Mouse (Mus musculus) embryonic facial prominence, embryonic 11.5 days (tissue): ENCODE data around the gene Gm10799. TPM values are rescaled to one million over a fixed set of nuclear protein-coding genes. Genes with fewer than 3 reads are reported as not detected.
"Not testable (repeated sequence)": the region's sequence is repeated elsewhere in the genome, so short reads cannot be mapped to it uniquely, and the experiment has no call there.

ENCODE experiments used
- ATAC-seq: fragments of 200-750 bp; cut with Nextera tagmentation; replicated peaks from 2 replicates; pipeline ENCODE4 v1.8.0; 2017; ENCODE audit warnings: low read depth; ENCODE audit not compliant: insufficient number of reproducible peaks, low FRiP score, low TSS enrichment
- DNase-seq: peaks from one replicate; pipeline ENCODE4 v3.0.0-alpha.2; 2015; ENCODE audit warnings: low spot score
- H3K27ac ChIP-seq: fragments of 300-500 bp; sonication (generic); replicated peaks from 2 replicates; pipeline ENCODE4 v1.5.1; 2014; ENCODE audit warnings: mild to moderate bottlenecking, low read depth, low read length, control low read depth
- H3K27me3 ChIP-seq: fragments of 300-500 bp; sonication (generic); 2 replicates; pipeline ENCODE4 v1.6.1; 2014; ENCODE audit warnings: mild to moderate bottlenecking, low read length, moderate library complexity, mixed read lengths; ENCODE audit not compliant: control insufficient read depth, insufficient read depth
- H3K36me3 ChIP-seq: fragments of 300-500 bp; sonication (generic); replicated peaks from 2 replicates; pipeline ENCODE4 v1.6.1; 2014; ENCODE audit warnings: low read depth, mild to moderate bottlenecking, low read length, moderate library complexity, mixed read lengths; ENCODE audit not compliant: control insufficient read depth, insufficient read depth
- H3K4me1 ChIP-seq: fragments of 300-500 bp; sonication (generic); 2 replicates; pipeline ENCODE4 v1.6.1; 2014; ENCODE audit warnings: low read length, mixed read lengths; ENCODE audit not compliant: control insufficient read depth, insufficient read depth
- H3K4me2 ChIP-seq: fragments of 300-500 bp; sonication (generic); 2 replicates; pipeline ENCODE4 v1.6.1; 2014; ENCODE audit warnings: low read depth, mild to moderate bottlenecking, control low read depth, low read length, moderate library complexity
- H3K4me3 ChIP-seq: fragments of 300-500 bp; sonication (generic); 2 replicates; pipeline ENCODE4 v1.5.1; 2014; ENCODE audit warnings: low read depth, low read length, control low read depth
- H3K9ac ChIP-seq: fragments of 300-500 bp; sonication (generic); replicated peaks from 2 replicates; pipeline ENCODE4 v1.6.1; 2014; ENCODE audit warnings: mild to moderate bottlenecking, control low read depth, low read length
- H3K9me3 ChIP-seq: fragments of 300-500 bp; sonication (generic); replicated peaks from 2 replicates; pipeline ENCODE4 v1.6.1; 2016; ENCODE audit warnings: mild to moderate bottlenecking, low read length, inconsistent platforms, mixed read lengths; ENCODE audit not compliant: control insufficient read depth
- WGBS: fragments of 180-500 bp; shearing (Covaris S2); extraction: QIAGEN DNeasy Blood & Tissue Kit; methylation state at CpG from one replicate; pipeline ENCODE4 v1.1.7; 2014; 5-methylcytosine and 5-hydroxymethylcytosine counted together
- polyA plus RNA-seq: library from polyadenylated mRNA; unstranded; fragments of >200 nt; fragmentation: Nextera tagmentation; extraction: Ambion mirVana; gene quantifications from 2 replicates; pipeline ENCODE4 v1.2.1, GENCODE M21; 2014

Gene Gm10799
- polyA plus RNA-seq, 1 experiment from 2014 or later: not detected

DNA sequence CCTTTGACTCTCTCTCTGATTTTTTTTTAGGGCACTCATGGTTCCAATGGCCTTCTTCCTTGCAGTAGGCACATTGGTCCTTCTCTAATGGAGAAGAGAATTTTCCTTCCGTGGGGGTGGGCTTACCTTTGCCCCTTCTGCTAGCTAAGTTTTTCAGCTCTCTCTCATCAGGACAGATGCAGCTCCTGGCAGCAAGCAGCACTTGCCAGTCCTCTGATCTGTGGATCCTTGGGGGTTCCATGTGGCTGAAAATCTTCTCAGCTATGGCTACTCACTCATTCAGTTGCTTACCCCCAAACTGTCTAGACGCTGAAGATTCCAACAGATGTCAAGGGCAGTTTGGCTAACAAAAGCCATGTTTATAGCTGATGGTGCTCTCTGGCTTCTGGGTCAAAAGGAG, 25.0 kb upstream of the Gm10799 start:
- no peak overlapping the region for H3K27ac ChIP-seq
- WGBS: 76% methylated on average over 2 of the region's 2 CpGs
- no peak overlapping the region for H3K4me2 ChIP-seq
- no peaks in the 10 kb centered on the region for H3K27me3 ChIP-seq
- no peaks in the 10 kb centered on the region for H3K4me1 ChIP-seq
- no peak for DNase-seq
- no peak overlapping the region for H3K4me3 ChIP-seq
- H3K36me3 ChIP-seq: no peaks in the 10 kb centered on the region
- ATAC-seq: no peak
- no peak overlapping the region for H3K9ac ChIP-seq
- H3K9me3 ChIP-seq: no peaks in the 10 kb centered on the region

DNA sequence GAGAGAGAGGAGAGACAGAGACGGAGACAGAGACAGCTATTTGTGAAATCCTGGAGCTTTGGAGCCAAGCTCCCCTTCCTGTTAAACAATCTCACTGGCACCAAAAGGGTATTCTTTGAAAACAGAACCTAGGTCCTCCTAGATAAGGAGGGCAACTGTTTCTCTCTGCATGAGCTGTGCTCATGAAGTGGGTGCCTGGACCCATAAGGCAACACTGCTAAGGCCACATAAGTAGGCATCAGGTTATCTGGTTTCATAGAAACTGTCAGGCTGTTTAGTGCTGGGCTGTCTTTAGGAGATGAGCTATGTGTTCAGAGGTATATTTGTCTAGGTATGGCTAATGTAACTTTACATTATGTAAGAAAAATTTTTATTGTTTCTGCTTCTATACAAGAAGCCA, 19.2 kb upstream of the Gm10799 start:
- H3K4me3 ChIP-seq, H3K4me2 ChIP-seq, H3K4me1 ChIP-seq, DNase-seq, H3K36me3 ChIP-seq, H3K27ac ChIP-seq, H3K9ac ChIP-seq, H3K27me3 ChIP-seq, H3K9me3 ChIP-seq, ATAC-seq: not testable (repeated sequence)
- 82% methylated on average over 1 of the region's 1 CpGs for WGBS

GRCm38 (mm10) chr2:104084027-104084426, 15.7 kb upstream of the Gm10799 start:
- H3K36me3 ChIP-seq, ATAC-seq, H3K4me3 ChIP-seq, H3K27ac ChIP-seq, H3K9ac ChIP-seq, DNase-seq, H3K27me3 ChIP-seq, H3K4me1 ChIP-seq, H3K9me3 ChIP-seq, H3K4me2 ChIP-seq: not testable (repeated sequence)

DNA sequence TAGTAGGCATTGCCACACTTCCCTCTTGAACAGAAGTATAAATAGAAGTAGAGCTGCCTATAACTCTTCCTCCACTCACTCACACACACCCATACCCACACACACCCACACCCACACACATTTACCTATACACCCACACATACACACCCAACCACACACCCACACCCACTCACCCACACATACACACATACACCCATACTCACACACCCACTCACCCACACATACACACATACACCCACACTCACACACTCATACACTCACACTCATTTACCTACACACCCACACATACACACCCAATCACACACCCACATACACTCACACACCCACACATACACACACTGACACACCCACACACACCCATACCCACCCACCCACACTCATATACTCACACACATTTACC, 14.1 kb upstream of the Gm10799 start:
- no peak for DNase-seq
- no peaks in the 10 kb centered on the region for H3K27me3 ChIP-seq
- ATAC-seq: no peak

GRCm38 (mm10) chr2:104081436-104082050, 13.2 kb upstream of the Gm10799 start:
- not testable (repeated sequence) for H3K4me2 ChIP-seq, H3K9me3 ChIP-seq, H3K27ac ChIP-seq, H3K4me1 ChIP-seq, H3K4me3 ChIP-seq, H3K27me3 ChIP-seq, ATAC-seq, H3K36me3 ChIP-seq, DNase-seq, H3K9ac ChIP-seq
- no CpG with 5 or more reads among the region's 1 CpGs for WGBS

More for the DNA sequence above, 14.1 kb upstream of the Gm10799 start:
- no peaks in the 10 kb centered on the region for H3K9me3 ChIP-seq
- H3K9ac ChIP-seq: no peak overlapping the region
- no peak overlapping the region for H3K4me3 ChIP-seq
- no peak overlapping the region for H3K27ac ChIP-seq
- H3K4me2 ChIP-seq: no peak overlapping the region
- no peaks in the 10 kb centered on the region for H3K4me1 ChIP-seq
- H3K36me3 ChIP-seq: no peaks in the 10 kb centered on the region

- not testable (repeated sequence) for H3K4me1 ChIP-seq, H3K9ac ChIP-seq, H3K27ac ChIP-seq, H3K9me3 ChIP-seq, H3K36me3 ChIP-seq, DNase-seq, H3K4me3 ChIP-seq, H3K27me3 ChIP-seq, H3K4me2 ChIP-seq, ATAC-seq
- WGBS: 74% methylated on average over 5 of the region's 5 CpGs
Observed at GRCm38 (mm10) chr2:104078285-104078684, 9.9 kb upstream of the Gm10799 start.

- no peaks in the 10 kb centered on the region for H3K27me3 ChIP-seq
- no peaks in the 10 kb centered on the region for H3K36me3 ChIP-seq
- H3K27ac ChIP-seq: 0 out of 2 replicates have a peak within 1 kb of the TSS, but pooled peaks have one; percentile 41
- H3K9ac ChIP-seq: peak within 1 kb of the TSS; percentile 44; the same call in 1 of the 2 replicates
- DNase-seq (peak; percentile 73), ATAC-seq (peak; percentile 92)
- peak within 1 kb of the TSS; percentile 31 for H3K4me3 ChIP-seq
- 1% methylated on average over 13 of the region's 13 CpGs for WGBS
- no peaks in the 10 kb centered on the region for H3K4me1 ChIP-seq
- peak within 1 kb of the TSS; percentile 42 for H3K4me2 ChIP-seq
- H3K9me3 ChIP-seq: no peaks in the 10 kb centered on the region
Observed at GRCm38 (mm10) chr2:104069704-104070185, 1.4 kb upstream of the Gm10799 start, which contains the start of gene Cd59b. TSS of gene Cd59b (plus strand) at chr2:104069849.

- H3K27me3 ChIP-seq, DNase-seq, H3K4me3 ChIP-seq, ATAC-seq, H3K9ac ChIP-seq, H3K4me1 ChIP-seq, H3K36me3 ChIP-seq, H3K27ac ChIP-seq, H3K4me2 ChIP-seq, H3K9me3 ChIP-seq: not testable (repeated sequence)
- WGBS: 86% methylated on average over 6 of the region's 6 CpGs
Observed at GRCm38 (mm10) chr2:104065526-104065925, 2.8 kb downstream of the Gm10799 start, which contains the start of gene Gm10912. TSS of gene Gm10912 (plus strand) at chr2:104065826.
